Mouse (Mus musculus) c-Kit-positive CD71-positive TER-119-positive erythroid progenitor cells, embryonic 14.5 days (primary cell): ENCODE results near the gene BC051665.

Source experiments
- DNase-seq: peaks from one replicate; pipeline ENCODE4 v3.0.0-alpha.2; 2013; ENCODE audit warnings: low spot score

The BC051665 gene

GRCm38 (mm10) chr13:60786264-60786663, at the start of gene BC051665:
TSS of gene BC051665 (minus strand) at chr13:60786364.
- no peak for DNase-seq

DNA sequence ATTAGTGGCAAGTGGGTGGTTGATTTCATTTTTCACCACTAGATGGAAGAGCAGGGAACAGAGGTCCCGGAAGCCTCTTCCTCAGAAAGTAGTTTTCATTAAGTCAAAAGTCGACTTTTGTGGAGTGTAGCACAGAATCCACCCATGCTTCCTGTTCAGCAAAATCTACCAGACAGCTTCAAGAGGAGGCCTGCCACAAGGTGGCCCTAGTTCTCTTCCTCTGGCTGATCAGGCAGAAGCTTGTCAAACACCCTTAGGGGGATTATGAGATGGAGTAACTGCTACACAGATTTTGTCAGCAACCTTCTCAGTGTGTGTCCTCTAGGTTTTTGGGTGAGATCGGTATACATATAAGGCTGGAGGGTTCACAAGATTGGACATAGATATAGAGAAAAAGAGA, 39.9 kb upstream of the BC051665 start:
- no peak for DNase-seq

DNA sequence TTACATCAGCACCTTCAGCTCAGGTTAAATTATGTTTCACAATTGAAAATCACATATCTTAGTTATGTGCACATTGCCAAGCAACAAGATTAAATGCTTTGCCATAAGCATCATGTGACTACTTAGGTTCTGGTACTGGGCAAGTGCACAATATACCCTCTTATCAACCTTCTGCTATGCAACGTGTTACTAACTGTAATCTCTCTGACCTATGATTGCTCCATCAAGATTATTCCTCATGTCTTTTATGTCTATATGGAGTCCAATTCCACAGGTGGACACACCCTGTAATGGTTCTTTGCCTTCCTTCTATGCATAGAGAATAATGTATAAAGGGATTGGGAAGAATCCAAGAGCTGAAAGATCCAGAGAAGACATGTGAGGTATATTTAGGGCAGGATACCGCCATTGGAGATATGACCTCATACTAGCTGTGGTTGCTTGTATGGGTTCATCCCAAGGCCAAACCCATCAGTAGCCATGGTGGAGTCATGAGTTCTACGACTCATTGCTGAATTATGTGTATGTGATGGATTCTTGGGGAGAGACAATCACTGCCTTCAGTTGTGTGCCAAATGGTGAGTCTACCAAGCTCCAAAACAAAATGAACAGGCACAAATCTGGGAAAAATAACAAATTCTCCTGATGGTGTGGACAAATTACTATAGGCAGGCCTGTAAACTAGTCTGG, 34.5 kb upstream of the BC051665 start:
- no peak for DNase-seq

GRCm38 (mm10) chr13:60819469-60819868, 33.3 kb upstream of the BC051665 start:
- peak; percentile 5 for DNase-seq

DNA sequence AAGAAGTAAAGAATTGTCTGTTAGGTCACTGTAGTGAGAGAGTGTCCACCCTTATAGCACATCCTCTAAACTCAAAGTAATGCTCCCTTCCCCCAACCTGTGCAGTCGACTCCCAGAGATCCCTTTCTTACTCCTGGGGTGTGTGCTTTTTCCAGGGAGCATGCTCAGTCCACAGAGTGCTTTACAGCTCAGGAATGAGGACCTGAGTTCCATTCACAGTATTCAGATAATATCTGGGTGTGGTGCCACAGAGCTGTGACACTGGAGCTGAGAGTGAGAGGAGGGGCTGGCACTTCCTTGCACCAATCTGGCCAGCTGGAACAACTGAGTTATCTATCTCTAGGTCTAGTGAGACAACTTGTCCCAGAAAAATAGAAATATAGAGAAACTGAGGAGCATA, 27.6 kb upstream of the BC051665 start:
- no peak for DNase-seq

- no peak for DNase-seq
These were observed 26.6 kb upstream of the BC051665 start for GRCm38 (mm10) chr13:60812768-60813167.

DNA sequence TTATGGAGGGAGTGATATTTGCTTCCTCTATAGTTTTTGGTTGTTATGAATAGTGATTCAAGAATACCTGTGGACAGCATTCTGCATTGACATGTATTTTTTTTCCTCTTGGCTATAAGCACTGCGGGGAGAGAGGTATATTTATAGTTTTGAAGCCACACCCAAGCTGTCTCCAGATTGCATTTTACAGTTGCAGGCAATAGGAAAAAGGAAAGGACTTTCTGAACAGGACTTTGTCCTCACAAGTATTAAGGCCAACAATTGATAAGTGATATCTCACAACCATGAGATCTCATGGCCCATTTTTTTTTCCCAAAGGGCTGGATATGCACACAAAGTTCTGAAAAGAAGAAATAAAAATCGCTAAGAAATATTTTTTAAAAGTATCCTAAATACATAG, 23.5 kb upstream of the BC051665 start:
- no peak for DNase-seq

- no peak for DNase-seq
These were observed 16.6 kb upstream of the BC051665 start, which contains the start of gene Ctsll3 for GRCm38 (mm10) chr13:60802749-60803148. TSS of gene Ctsll3 (minus strand) at chr13:60802849.

- DNase-seq, result no peak
These were observed 3.3 kb upstream of the BC051665 start for GRCm38 (mm10) chr13:60789466-60789865.

DNA sequence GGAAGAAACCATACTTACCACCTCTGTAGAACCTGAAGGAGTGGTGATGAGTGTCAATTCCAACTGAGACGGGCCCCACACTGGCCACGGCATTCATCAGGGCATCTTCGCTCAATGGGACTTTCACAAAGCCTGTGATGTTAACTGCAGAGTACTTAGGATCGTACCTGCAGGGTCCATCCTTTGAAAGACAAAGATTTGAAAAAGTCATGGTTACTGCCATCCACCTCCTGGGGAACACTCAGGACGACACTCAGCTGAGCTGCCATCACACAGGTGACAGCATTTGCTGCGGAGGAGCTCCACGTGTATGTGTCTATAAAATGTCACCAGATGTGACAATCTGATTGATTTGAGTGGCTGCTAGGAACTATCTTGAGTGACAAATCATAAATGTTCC, 2.9 kb downstream of the BC051665 start:
- DNase-seq, result no peak

- DNase-seq, result no peak
These were observed 5.6 kb downstream of the BC051665 start for GRCm38 (mm10) chr13:60780534-60780933.

DNA sequence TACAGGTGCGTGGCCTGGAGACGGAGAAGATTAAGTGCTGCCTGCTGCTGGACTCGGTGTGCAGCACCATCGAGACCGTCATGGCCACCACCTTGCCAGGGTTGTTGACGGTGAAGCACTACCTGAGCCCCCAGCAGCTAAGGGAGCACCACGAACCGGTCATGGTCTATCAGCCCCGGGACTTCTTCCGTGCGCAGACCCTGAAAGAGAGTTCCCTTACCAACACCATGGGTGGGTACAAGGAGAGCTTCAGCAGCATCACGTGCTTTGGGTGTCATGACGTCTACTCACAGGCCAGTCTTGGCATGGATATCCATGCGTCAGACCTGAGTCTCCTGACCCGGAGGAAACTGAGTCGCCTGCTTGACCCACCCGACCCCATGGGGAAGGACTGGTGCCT, 25.0 kb downstream of the BC051665 start:
- DNase-seq, result no peak

DNA sequence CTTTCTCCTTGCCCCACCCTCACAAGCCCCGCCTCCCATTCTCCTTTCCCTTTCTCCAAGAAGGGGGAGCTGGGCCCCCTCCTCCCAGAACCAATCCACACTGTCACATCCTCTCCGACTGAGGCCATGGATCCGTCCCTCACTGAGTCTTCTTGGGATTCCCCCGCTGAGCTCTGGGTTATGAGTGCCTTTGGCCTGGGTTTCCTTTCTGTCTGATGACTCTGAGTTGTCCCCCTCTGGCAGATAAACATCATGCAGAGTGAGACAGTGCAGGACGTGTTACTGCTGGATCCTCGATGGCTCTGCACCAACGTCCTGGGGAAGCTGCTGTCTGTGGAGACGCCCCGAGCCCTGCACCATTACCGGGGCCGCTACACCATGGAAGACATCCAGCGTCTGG, 25.8 kb downstream of the BC051665 start:
- DNase-seq, result no peak

DNA sequence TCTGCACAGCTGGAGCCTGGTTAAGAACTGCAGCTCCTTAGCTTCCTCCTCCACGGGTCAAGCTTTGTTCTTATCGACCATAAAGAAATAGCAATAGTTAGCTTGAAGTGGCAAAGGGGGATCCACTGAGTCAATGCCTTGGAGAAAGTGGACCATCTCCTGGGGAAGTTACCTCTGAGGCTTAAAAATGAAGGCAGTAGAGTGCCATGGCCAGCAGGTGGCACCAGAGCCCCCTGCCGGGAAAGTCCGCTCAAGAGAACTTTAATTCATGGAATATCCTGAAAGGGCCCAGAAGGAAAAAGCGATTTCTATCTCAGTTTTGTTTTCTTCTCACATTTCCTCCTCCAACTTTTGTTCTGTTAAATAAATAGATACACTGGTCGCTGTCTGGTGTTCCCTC, 27.0 kb downstream of the BC051665 start:
- DNase-seq, result no peak

GRCm38 (mm10) chr13:60757292-60757691, 28.9 kb downstream of the BC051665 start:
- DNase-seq, result no peak

- no peak for DNase-seq
These were observed 30.9 kb downstream of the BC051665 start for GRCm38 (mm10) chr13:60755251-60755650.

GRCm38 (mm10) chr13:60753216-60753615, 32.9 kb downstream of the BC051665 start:
- DNase-seq, result no peak

GRCm38 (mm10) chr13:60750930-60751329, 35.2 kb downstream of the BC051665 start:
- DNase-seq, result no peak

DNA sequence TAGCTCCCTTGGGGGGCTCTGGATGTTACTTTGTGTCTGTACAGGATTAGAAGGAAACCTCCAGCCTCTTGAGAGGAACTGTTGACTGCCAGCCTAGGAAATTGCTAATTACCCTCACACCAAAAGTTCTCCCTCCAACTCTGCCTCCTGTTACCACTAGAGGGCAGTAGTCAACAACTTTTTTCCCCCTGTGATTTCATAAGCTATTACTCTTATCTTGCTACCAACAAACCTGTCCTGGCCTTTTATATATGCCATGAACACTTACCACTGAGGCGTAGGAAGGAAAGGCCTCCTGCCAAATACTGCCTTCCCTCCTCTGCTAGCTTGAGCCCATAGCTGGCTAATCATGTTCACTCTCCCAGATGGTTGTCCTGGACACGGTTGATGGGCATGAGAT, 37.6 kb downstream of the BC051665 start:
- peak; percentile 42 for DNase-seq

GRCm38 (mm10) chr13:60747201-60747600, 39.0 kb downstream of the BC051665 start:
- no peak for DNase-seq

DNA sequence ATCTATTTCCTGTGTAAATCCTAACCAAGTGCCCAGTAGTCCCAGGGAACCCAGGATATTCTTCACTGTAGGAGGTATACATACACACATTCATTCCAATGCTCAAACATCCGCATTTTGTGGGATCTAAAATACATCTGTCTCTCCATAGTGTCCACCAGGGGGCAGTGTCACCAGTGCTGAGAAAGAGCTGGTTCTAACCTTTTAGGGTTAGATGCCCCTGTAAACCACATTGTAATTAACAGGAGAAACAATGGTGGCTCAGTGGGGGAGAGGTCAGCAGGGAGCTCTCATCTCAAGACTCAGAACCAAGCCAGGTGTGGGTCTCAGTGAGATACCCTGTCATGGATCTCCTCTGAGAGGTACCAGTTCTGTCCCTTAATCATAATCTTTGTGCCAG, 39.9 kb downstream of the BC051665 start:
- peak; percentile 67 for DNase-seq

GRCm38 (mm10) chr13:60745358-60745757, 40.8 kb downstream of the BC051665 start:
- DNase-seq, result peak; percentile 66

DNA sequence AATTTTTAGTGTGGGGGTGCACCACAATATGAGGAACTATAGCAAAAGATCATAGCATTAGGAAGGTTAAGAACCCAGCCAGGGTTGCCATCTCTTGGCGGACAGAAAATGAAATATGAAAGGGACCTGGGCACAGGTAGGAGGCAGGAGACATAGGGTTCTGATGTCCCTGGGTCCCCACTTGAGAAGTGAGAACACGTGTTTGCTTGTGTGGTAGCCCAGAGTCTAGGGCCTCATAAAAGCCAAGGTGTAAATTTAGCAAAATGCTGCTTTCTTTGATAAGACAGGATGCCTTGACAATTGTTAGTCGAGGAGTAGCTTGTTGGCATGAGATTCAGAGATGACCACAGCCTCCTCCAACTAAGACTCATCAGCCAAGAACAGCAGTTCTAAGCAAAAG, 41.4 kb downstream of the BC051665 start:
- no peak for DNase-seq

DNA sequence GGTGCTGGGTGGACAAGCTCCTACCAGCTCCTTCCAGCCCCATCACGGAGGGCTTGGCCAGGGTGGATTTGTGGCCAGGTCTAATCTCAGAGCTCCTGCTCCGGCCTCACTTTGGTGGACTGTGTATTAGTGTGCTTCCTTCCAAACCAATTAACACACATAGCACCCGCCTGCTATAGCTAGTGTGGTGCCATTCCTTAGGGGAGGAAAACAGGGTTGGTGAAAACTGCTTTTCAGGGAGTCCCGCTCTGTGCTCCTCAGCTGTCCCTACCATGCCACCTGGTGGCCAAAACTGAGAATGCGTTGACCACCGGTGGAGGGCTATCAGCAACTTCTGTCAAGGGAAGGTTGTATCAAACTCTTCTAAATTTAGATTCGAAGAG, 42.1 kb downstream of the BC051665 start:
- DNase-seq, result peak; percentile 82
